Mouse (Mus musculus) erythroblast, embryonic 14.5 days (primary cell): ENCODE data around the gene Rinl.

Experiments
- GATA1 ChIP-seq: IDR thresholded peaks from 2 replicates; pipeline ENCODE4 v1.6.1; 2012; ENCODE audit warnings: low read length, inconsistent platforms, mixed read lengths
- TAL1 ChIP-seq: IDR thresholded peaks from 3 replicates; pipeline ENCODE4 v1.6.1; 2012; ENCODE audit warnings: low read length, inconsistent platforms, mixed read lengths

DNA sequence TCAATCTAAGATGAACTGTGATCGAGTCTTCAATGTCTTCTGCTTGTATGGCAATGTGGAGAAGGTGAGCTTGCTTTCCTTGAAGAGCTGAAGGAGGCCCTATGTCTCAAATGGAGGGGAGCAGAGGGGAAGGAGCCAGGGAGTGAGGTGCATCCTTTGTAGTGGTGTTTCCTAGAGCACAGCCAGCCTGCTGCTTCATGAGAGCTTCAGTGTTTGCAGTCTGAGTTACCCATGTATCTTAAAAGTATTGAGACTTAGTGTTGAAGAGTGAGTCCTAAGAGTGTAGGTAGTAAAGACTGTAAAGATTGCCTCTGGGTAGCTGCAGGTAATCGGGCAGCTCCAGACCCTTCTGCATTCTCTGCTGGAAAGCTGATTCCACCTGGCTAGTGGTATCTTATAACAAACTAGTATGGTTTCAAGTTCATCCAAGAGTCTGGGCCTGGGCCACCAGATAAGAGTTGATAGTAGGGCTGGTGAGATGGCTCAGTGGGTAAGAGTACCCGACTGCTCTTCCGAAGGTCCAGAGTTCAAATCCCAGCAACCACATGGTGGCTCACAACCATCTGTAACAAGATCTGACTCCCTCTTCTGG, 30.2 kb downstream of the Rinl start:
- no peak for TF ChIP-seq GATA1
- peak; percentile 24; the same call in 1 of the 3 replicates for TF ChIP-seq TAL1
